Mouse (Mus musculus) bone marrow macrophage, adult 2 months (primary cell): ENCODE data around the gene Mob3b.

Experiments used
- CTCF ChIP-seq: IDR thresholded peaks from 2 replicates; pipeline ENCODE4 v1.5.1; 2012; ENCODE audit warnings: low read depth, mild to moderate bottlenecking, low read length, moderate library complexity
- POLR2A ChIP-seq: IDR thresholded peaks from 2 replicates; pipeline ENCODE4 v1.6.1; 2012; ENCODE audit warnings: mild to moderate bottlenecking, low read depth, low read length, borderline replicate concordance

DNA sequence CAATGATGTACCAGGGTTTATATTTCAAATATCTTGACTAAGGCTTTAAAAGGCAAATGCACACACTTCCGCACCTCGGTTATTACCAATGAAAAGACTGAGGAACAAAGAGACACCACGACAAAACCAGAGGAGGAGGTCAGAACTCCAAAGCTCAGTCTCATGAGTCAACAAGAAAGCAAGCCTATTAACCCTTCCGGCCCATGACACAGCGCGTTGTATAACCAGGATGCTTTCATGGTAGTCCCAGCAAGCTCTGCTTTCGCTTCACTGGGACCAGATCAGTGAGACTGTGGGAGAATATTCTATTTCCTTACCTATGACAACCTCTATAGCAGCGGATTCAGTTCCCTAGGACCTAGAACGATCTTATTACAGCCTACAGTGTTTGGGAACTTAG lies 30.5 kb downstream of the Mob3b start:
- TF ChIP-seq CTCF = no peak
- TF ChIP-seq POLR2A = no peak
